Comparison of ENCODE assay signal across 10 mouse cellular contexts in the genomic region with DNA sequence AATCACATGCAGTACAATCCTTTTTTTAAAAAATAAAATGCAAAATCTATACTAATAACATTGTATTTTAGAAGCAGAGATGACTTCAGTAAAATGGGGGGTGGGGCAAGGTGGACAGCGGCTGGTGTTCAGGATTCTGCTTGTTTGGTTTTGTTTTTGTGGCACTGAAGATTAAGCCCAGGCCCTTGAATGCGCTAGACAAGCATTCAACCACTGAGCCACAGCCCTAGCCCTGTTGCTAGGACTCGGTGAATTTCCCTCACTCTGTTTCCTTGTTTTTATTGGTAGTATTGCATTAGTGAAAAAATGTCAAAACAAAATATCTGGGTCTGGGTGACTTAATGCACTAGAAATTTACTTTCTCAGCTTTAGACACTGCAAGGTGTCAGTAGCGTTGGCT.
A peak's percentile ranks its signal among the peaks of the same experiment; 100 is the strongest.
DNase-seq lines count a peak whose midpoint lies in the region; ATAC-seq and TF ChIP-seq lines count a peak whose summit lies in the region.
"Had no signal": no experiment of that assay in that cellular context is flagged by ENCODE, and none has a peak within 500 bp of the region (broad histone marks: within the 10 kb centered on the region; RNA-seq: fewer than 3 reads in every experiment).

No protein-coding gene starts in this region.

- no peak for DNase-seq in heart, adult 18-20 months
- DNase-seq in hindbrain, embryonic 14.5 days (ENCODE audit: low spot score), result no peak
- no peak for DNase-seq in urinary bladder, adult 2 months (ENCODE audit: low spot score)
- DNase-seq in c-Kit-positive CD71-positive TER-119-positive erythroid progenitor cells, embryonic 14.5 days (ENCODE audit: low spot score), result no peak

- H3K36me3 ChIP-seq in heart, embryonic 14.5 days (ENCODE audit: control insufficient read depth, insufficient read depth, low read length), result no peaks in the 10 kb centered on the region
- H3K36me3 ChIP-seq in megakaryocyte, embryonic 14.5 days (replicated peaks; ENCODE audit: low read length), result peaks cover 2% of the 10 kb centered on the region
- H3K36me3 ChIP-seq in hindbrain, embryonic 14.5 days (replicated peaks; ENCODE audit: control insufficient read depth, insufficient read depth), result no peaks in the 10 kb centered on the region
- peaks cover 8% of the 10 kb centered on the region for H3K36me3 ChIP-seq in small intestine, adult 2 months (ENCODE audit: control insufficient read depth, insufficient read depth, low read length)

- H3K27me3 ChIP-seq in heart, embryonic 14.5 days (ENCODE audit: control insufficient read depth, insufficient read depth, low read length), result no peaks in the 10 kb centered on the region
- H3K27me3 ChIP-seq in megakaryocyte, embryonic 14.5 days (replicated peaks), result no peaks in the 10 kb centered on the region
- H3K27me3 ChIP-seq in hindbrain, embryonic 14.5 days (ENCODE audit: control insufficient read depth, insufficient read depth, low read length), result no peaks in the 10 kb centered on the region; the same call in 1 of the 2 replicates
- no peaks in the 10 kb centered on the region for H3K27me3 ChIP-seq in small intestine, adult 2 months (ENCODE audit: control insufficient read depth, insufficient read depth, low read length)

- no peak for TF ChIP-seq POLR2A in small intestine, adult 2 months (IDR thresholded peaks at IDR 0.05; ENCODE audit: low read depth, low read length)

- no peak for TF ChIP-seq CTCF in small intestine, adult 2 months (IDR thresholded peaks at IDR 0.05; ENCODE audit: extremely low read depth, insufficient read length, insufficient replicate concordance, low read depth, low read length)

- WGBS in heart, embryonic 14.5 days, result 58% methylated on average over 4 of the region's 4 CpGs
- WGBS in hindbrain, embryonic 14.5 days, result 30% methylated on average over 4 of the region's 4 CpGs
- 26% methylated on average over 4 of the region's 4 CpGs for WGBS in small intestine, adult 2 months

- peaks cover 18 to 29% of the 10 kb centered on the region in 2 experiments for H3K4me1 ChIP-seq in heart, embryonic 14.5 days (ENCODE audit: control insufficient read depth in 2 of 2, insufficient read depth in 2 of 2, low read length in 2 of 2)
- H3K4me1 ChIP-seq in megakaryocyte, embryonic 14.5 days, result peaks cover 99% of the 10 kb centered on the region
- peaks cover 24% of the 10 kb centered on the region for H3K4me1 ChIP-seq in hindbrain, embryonic 14.5 days (replicated peaks; ENCODE audit: control insufficient read depth, insufficient read depth, low read length)
- peaks cover 33% of the 10 kb centered on the region for H3K4me1 ChIP-seq in small intestine, adult 2 months (ENCODE audit: control insufficient read depth, insufficient read depth, insufficient read length, low read length)

- H3K4me2 ChIP-seq in heart, embryonic 14.5 days (ENCODE audit: low read length), result peak overlapping the region; percentile 70
- peak overlapping the region; percentile 51 for H3K4me2 ChIP-seq in hindbrain, embryonic 14.5 days (replicated peaks)

- H3K4me3 ChIP-seq in heart, embryonic 14.5 days (ENCODE audit: control insufficient read depth in 1 of 2, insufficient read depth in 1 of 2, low read depth in 1 of 2, low read length in 2 of 2), result 0 out of 4 replicates have a peak overlapping the region, but pooled peaks of 1 of the 2 experiments have one; percentile 31
- H3K4me3 ChIP-seq in megakaryocyte, embryonic 14.5 days (replicated peaks), result peak overlapping the region; percentile 35
- no peak overlapping the region for H3K4me3 ChIP-seq in hindbrain, embryonic 14.5 days (replicated peaks; ENCODE audit: low read length)
- H3K4me3 ChIP-seq in small intestine, adult 2 months (ENCODE audit: low read depth, low read length), result no peak overlapping the region
- H3K4me3 ChIP-seq: erythroblast, embryonic 14.5 days had no signal

- H3K9me3 ChIP-seq in heart, embryonic 14.5 days (ENCODE audit: control insufficient read depth, low read length), result no peaks in the 10 kb centered on the region
- H3K9me3 ChIP-seq in megakaryocyte, embryonic 14.5 days, result no peaks in the 10 kb centered on the region
- no peaks in the 10 kb centered on the region for H3K9me3 ChIP-seq in hindbrain, embryonic 14.5 days (ENCODE audit: control insufficient read depth, low read length)

- 0 out of 4 replicates have a peak overlapping the region, but pooled peaks of 1 of the 2 experiments have one; percentile 68 for H3K27ac ChIP-seq in heart, embryonic 14.5 days (replicated peaks in 1 of 2; ENCODE audit: control insufficient read depth in 1 of 2, insufficient read depth in 1 of 2, low read depth in 2 of 2, low read length in 2 of 2)
- H3K27ac ChIP-seq in hindbrain, embryonic 14.5 days, result no peak overlapping the region
- peak overlapping the region; percentile 45 for H3K27ac ChIP-seq in small intestine, adult 2 months (ENCODE audit: insufficient read depth, low read depth, low read length)

- no peak for ATAC-seq in heart, embryonic 14.5 days (ENCODE audit: insufficient number of reproducible peaks, insufficient read depth, low FRiP score, low read depth)
- no peak for ATAC-seq in megakaryocyte, adult 5-6 weeks (ENCODE audit: poor library complexity, severe bottlenecking)
- ATAC-seq in hindbrain, embryonic 14.5 days (ENCODE audit: low FRiP score), result no peak
- ATAC-seq: activated CD4-positive, CD25-positive, alpha-beta regulatory T cell, adult 4 months had no signal

- no peak overlapping the region for H3K9ac ChIP-seq in heart, embryonic 14.5 days (ENCODE audit: low read length)
- no peak overlapping the region for H3K9ac ChIP-seq in hindbrain, embryonic 14.5 days
